Mouse (Mus musculus) heart, postnatal 36 days (tissue): ENCODE results near the gene Tdp2. TPM values are rescaled to one million over a fixed set of nuclear protein-coding genes. Genes with fewer than 3 reads are reported as not detected.
A peak's percentile ranks its signal among the peaks of the same experiment; 100 is the strongest.

Experiments used
- DNase-seq, 2 experiments: peaks; one replicate each; pipeline ENCODE4 v3.0.0; 2021 to 2022
- intact Hi-C: fragments of 180-260 bp; cut with DNase I; formaldehyde crosslinking; loops from one replicate; pipeline ENCODE4 v1.15.1; 2025
- total RNA-seq, 2 experiments: library from RNA; stranded (reverse); gene quantifications; 2 replicates each; pipeline ENCODE4 v1.2.3; 2021

Tdp2 gene
- total RNA-seq = 10 to 100 TPM; 14.6 to 17.0 TPM

DNA sequence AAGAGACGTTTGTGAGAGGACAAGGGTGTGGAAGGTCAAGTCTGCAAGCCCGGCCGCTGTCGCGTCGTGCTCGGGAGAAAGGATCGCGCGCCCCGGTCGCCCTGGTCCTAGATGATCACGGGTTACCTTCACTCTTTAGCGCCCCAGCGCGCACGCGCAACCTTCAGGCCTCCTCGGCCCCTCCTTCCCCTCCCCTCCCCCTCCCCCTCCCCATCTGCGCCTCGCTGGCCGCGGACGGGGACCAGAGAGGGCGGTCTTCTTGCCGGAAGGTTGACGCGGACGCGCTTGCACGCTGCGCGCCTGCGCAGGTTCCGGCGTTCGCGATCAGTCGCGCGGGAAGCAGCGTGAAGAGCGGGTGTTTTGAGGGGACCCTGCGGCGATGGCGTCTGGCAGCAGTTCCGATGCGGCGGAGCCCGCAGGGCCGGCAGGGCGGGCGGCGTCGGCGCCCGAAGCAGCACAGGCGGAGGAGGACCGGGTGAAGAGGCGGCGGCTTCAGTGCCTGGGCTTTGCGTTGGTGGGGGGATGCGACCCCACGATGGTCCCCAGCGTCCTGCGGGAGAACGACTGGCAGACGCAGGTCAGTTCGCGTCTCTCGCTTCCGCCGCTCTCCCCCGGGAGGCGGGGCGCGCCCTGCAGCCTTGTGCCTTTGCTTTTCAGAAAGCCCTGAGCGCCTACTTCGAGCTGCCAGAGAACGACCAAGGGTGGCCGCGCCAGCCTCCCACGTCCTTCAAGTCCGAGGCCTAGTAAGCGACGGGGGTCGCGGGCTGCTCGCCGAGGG is at the start of gene Tdp2, which contains the start of gene Acot13:
Tdp2 (plus strand) TSS at position 327 of the 778 bp plus-strand sequence.
Acot13 (minus strand) TSS at position 188 of the 778 bp plus-strand sequence.
- intact Hi-C loops = loop anchor here (5.0 to 10.0 kb wide), 4 partner anchors 69 to 191 kb away; partner anchors contain the start of genes Gmnn and Mrs2
- peak; percentile 89 to 90 for DNase-seq

DNA sequence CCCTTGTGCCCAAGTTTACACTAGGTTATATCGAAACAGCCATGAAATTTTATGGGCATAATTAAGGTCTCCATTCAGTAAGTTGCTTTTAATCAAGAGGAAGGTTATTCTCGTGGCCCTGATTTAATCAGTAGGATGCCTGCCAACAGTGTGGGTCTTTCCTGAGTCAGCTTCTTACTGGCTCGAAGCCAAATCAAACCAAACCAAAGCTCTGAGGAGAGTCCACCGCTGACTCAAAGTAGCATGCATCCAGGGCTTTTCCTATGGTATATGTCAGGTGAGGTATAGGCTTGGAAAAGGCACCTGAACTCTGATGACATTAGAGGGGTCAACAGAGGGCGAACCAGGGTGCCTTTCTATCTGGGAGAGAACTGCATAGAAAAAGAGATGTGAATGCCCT is 49.6 kb upstream of the Tdp2 start:
- intact Hi-C loops = no loop called here
- DNase-seq = no peak

DNA sequence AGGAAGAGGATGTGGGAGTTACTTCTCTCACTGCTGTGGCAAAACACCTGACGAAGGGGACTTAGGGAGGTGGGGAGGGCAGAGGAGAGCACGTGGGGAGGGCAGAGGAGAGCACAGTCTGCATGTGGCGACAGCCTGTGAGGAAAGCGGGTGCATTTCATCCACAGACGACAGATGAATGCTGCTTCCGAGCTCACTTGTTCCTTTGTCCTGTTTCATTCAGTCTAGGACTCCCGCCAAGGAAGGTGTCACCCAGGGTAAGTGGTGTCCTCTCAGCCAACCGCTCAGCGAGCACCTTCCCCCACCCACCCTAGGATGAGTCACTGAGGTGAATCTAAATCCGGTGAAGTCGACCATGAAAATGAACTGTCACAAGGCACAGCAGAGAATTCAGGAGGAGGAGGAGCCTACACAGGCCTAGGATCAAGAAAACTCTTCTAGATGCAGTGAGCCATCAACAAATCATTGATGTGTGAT is 45.4 kb upstream of the Tdp2 start:
- no peak for DNase-seq
- intact Hi-C loops = no loop called here

DNA sequence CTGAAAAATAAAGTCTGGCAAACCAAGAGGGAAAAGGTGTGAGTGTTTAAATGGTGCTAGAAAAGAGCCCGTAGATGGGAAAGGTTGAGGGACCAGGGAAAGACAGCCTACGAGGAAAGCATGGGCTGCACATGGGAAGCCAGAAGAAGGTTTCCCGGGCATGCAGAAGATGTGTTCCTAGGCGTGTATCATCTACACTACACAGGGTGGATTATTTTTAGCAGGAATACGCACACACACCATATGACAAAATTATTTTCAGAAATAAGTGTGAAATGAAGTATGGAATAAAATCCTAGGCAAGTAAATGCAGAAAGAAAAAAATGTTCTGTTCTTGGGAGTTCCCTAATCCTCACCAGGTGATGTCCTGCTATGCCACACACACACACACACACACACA is 44.0 kb upstream of the Tdp2 start:
- intact Hi-C loops = no loop called here
- DNase-seq = no peak

DNA sequence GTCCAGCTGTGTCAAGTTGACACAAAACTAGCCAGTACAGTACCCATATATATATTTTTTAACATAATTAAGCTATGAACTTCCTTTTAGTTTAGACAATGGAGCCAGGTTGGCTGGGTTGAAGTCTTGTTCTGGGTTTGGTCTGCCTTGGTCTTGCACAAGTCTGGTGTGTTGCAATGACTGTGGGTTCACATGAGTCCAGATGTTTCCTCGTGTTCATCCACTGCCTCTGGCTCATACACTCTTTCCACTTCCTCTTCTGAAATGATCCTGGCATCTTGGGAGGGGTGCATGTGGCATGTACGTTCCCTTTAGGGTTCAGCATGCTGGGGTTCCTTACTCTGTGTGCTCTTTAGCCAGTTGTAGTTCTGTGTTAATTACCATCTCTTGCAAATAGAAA is 40.1 kb upstream of the Tdp2 start:
- intact Hi-C loops = no loop called here
- peak; percentile 46 to 50 for DNase-seq

DNA sequence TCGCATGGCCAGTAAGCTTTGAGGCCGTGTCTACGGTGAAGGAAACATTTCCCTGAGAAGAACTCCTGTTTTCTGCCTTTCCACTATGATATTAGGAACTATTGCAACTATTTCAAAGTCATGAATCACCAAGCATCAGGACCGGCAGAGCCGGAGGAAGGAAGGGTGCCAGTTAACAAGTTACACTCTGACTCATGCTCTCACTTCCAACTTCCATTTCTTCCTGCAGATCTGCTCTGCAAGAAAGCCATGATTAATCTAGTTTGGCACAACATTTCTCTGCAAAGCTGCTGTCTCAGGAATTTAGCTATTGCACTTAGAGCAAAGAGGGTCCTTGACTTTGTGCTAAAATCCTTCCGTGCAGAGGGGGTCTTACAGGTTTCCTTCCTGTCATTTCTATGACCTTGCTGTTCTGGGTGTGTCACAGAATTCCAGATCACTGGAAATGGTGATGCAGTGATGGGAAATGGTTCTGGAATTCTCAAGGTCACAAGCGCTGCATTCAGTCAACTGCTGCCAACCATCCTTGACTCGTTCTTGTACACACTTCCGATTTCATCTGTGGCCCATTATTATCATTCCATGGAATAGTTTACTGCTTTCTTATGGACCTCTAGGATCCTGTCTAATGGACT is 39.0 kb upstream of the Tdp2 start:
- intact Hi-C loops = no loop called here
- DNase-seq = no peak

DNA sequence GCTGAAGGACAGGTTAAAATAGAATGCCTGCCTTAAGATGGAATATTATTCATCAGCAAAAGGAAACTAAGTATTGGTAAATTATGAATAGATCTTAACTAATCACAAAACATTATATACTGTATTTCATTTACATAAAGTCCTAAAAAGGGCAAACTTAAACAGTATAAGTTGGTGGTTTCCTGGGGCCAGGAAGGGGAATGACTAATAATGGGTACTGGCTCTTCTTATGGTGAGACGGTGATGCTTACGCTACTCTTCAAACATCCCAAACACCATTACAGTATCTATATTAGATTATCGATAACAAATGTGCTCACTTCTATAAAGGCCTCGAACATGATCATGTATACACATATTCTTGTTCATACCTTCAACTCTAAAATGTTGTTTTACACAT is 32.8 kb upstream of the Tdp2 start:
- intact Hi-C loops = no loop called here
- no peak for DNase-seq

DNA sequence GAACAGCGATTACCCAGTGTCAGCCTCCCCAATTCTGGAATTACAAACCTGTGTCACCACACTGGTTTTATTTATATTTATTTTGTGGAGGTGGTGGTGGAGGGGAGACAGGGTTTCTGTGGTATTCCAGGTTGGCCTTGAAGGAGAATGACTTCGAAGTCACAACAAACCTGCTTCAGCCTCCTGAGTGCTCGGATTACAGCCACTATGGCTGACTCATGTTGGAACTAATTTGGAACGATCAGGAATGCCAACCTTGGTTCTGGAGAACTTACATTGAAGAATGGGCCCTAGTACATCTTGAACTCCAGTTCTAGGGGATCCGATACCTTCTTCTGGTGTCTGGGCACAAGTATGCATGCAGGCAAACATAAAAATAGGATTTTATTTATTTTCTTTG is 32.1 kb upstream of the Tdp2 start:
- intact Hi-C loops = no loop called here
- DNase-seq = peak; percentile 9 to 17

DNA sequence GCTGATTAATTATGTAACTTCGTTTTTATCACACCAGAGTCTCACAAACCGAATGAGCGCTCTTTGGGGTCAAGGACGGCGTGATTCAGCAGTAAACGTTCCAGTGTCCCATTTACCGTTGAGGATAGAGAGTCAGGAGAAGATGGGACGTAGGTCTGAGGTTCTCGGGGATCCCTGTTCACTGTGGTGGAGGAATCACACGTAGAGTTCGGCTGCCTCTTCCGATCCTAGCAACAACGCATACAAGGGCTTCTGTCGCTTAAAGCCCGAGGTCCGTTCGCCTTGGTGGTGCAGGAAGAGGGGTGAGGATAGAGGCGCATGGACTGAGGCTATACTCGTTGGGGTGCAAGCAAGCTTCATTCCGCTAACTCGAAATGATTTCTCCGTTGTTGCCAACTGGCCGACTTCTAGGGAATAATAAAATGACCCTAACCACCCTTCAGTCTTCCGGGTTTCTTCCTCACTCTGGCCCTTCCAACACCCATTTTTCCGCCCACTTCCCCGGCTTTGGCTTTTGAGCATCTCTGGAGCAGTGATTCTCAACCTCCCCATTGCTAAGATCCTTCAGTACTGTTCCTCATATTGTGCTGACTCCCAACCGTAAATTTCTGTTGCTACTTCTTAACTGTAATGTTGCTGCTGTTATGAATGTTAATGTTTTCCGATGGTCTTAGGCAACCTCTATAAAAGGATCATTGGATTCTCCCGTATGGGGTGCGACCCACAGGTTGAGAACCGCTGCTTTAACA is 31.4 kb upstream of the Tdp2 start:
- DNase-seq = peak; percentile 51 to 73

DNA sequence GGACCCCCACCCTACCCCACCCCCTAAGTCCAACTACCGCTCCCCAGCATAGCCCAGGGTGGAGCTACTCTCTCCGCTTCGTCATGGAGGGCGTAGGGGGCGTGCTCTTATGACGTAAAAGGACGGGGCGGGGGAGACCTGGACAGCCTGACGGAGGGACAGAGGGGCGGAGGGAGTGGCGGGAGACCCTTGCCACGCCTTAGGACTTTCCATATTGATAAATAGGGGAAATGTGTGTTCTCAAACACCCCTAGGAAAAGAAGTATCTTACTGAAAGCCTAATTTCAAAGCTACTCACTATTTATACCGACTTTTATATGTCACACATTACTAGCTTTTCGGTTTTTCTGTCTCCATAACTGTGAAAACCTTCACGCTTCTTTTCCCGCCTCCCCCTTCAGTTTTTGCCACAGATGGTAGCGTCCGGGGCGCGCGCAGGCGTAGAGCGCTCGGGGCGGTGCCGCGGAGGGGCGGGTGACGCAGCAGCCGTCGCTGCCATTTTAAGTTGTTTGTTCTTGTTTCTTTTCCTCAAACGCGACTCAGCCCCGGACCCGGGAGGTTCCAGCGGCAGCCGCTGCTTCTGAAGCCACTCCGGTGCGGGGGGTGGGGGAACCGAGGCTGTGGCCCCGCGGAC is 30.7 kb upstream of the Tdp2 start:
- DNase-seq = peak; percentile 97
- intact Hi-C loops = loop anchor here (1.0 kb wide), 1 partner anchor 39 kb away; the partner anchor contains the start of gene Gmnn

More for the DNA sequence above, 31.4 kb upstream of the Tdp2 start:
- intact Hi-C loops = loop anchor here (1.0 kb wide), 1 partner anchor 39 kb away; the partner anchor contains the start of gene Gmnn

DNA sequence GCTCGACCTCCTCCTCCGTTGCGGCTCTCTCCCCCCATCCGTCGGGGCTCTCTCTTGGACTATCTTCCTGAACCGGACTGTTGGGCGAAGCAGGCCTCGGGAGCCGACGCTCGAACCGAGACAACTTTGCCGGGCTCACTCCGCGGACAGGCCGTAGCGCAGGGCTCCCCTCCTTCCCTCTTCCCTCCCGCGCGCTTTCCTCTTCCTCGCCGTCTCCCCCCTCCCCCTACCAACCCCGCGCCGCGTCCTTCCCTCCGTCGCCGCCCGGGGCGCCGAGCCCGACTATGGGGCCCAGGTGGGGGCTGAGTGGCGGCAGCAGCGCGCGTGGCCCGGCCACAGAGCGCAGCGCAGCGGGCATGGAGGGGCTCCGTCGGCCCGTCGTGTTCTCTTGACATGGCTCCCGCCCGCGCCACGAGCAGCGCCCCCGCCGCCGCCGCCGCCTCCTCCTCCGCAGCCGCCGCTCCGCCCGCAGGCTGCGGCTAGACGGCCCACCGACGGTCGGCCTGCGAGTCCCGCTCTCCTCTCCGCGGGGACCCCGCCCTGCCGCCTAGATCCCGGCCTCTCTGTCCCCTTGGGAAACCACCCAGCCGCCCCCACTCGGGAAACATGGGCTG is 30.1 kb upstream of the Tdp2 start, which contains the start of gene BC005537:
BC005537 (plus strand) TSS at position 350 of the 614 bp plus-strand sequence.
- intact Hi-C loops = no loop called here
- no peak for DNase-seq

DNA sequence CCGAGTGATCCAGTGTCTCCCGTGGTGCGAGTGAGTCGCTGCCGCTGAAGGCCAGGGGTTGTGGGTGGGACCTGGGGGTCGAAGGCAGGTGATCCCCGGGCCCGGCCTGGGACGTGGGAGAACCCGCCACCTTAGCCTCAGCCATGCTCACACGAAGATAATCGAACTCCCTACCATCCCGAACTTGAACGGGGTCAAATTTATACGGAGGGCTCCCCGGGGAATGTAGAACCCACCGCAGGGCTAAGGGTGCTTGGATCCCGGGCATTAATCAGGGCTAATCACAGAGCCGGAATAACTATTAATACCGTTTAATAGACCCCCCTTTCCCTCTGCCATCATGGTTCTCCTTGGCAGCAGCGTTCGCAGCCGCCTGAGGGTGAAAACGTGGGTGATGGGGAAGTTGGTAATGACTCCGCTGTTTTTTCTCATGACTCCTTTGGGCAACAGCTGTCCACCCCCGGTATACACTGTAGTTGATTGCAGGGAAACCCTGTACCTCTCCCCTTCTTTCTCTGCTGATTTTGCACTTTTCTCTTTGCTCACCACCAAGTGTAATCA is 29.3 kb upstream of the Tdp2 start:
- intact Hi-C loops = loop anchor here (1.0 kb wide), 1 partner anchor 26 kb away; no protein-coding TSS in a partner anchor
- DNase-seq = peak; percentile 25 to 39

DNA sequence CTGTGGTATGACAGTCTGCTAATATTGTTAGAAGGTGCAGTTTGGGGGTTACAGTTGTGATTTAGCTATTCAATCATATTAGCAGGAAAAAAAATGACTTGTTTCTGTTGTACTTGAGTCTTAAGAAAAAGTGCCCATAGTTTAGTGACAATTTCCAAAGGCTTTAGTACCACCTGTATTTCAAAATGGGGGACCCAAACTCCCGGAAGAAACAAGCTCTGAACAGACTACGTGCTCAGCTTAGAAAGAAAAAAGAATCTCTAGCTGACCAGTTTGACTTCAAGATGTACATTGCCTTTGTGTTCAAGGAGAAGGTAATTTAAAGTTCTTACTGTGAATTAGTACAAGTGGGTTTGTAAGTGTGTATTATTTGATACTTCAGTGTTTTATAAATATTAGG is 28.3 kb upstream of the Tdp2 start:
- no peak for DNase-seq
- intact Hi-C loops = no loop called here

DNA sequence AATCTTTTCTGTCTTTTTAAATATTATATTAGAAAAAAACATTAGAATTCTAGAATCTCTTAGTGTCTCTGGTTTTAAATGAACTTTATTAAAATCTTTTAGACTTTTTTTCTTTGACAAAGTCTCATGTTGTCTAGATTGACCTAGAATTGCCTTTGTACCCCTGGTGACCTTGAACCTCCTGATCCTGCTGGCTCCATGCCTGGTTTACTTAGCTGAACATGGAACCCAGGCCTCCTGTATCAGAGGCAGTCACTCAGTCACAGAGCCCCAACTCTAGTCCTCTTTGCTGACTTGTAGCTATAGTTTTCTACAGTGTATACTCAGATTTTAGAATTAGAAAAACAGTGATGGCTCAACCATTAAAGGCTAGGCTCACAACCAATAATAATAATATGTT is 25.4 kb upstream of the Tdp2 start:
- no peak for DNase-seq
- intact Hi-C loops = no loop called here

DNA sequence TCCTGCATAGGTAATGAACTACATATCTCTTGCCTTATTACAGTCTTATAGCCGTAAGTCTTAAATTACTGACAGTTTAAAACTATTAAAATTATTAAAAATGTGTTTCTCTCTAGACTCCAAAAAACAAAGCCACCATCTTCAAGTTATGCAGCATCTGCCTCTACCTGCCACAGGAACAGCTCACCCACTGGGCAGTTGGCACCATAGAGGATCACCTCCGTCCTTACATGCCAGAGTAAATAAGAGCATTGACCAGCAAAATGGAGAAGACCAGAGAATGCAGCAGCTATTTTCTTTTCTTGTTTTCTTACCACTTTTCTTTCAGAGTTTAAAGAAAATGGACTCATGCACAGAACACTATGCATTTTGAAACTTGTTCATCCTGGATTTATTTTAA is 19.0 kb upstream of the Tdp2 start:
- intact Hi-C loops = no loop called here
- DNase-seq = no peak

DNA sequence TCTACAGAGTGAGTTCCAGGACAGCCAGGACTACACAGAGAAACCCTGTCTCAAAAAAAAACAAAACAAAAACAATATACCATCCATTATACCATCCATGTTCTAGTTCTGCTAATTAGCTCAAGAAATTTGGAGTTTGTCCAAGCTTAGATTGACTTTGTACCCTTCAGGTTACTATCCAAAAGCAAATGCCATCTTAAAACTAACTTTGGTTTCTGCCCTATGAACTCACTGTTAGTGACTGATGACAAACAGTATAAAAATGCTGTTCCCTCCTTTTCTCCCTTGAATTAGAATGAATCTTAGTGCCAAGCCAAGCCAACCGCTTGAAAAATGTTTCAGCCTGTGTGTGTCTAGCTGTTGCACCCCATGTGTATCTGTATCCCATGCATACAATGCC is 16.9 kb upstream of the Tdp2 start:
- intact Hi-C loops = no loop called here
- no peak for DNase-seq

DNA sequence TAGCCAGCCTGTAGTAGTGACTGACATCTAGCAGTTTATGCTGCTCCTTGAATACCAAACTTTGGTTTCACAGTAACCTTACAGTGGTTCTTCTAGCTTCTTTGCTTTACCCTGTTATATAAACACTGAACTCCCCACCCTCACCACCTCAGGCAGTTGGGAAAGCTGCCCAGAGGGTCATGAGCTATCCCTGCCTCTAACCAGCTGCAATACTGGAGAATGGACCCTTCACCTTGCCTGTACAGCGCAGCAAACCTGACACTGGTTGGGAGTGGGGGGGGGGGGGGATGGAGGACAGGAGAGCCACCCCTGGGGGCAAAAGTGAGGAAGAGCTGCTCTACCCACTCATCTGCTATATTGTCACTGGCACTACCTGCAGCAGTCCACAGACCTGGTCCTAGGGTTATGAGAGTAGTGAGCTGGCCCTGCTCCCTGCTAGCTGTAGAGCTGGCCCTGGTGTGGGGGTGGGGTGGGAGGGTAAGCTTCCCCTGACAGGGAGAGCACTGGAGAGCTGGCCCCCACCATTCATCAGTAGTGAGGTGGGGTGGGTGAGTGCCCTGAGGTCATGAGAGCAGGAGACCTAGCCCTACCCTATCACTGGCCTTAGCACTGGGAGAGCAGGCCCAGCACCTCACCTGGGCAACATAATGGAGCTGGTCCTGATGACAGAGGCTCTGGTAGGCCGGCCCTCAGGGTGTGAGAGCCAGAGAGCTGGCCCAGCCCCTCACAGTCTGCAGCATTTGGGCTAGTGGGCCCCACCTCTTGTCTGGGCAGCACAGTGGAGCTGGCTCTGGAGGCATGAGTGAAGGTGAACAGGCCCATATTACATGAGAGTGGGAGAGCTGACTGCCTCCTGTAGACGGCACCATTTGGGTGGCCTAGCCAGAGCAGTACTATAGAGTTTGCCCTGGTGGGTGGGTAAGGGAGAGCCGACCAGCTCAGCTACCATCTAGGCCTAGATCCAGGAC is 15.1 kb upstream of the Tdp2 start:
- DNase-seq = no peak
- intact Hi-C loops = no loop called here

DNA sequence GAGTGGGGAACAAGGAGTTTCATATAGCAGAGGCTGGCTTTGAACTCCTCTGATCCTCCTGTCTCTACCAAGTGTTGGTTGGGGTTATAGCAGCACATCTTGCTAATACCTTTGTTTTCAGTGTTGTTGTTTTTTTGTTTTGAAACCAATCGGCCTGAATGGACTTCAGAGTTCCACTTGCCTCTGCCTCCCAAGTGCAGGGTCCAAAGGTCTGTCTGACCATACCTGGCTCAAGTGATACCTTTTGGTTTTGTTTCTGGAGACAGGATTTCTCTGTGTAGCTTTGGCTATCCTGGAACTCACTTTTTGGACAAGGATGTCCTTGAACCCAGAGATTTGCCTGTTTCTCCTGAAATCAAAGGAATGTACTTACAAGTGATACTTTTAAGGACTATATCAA is 11.5 kb upstream of the Tdp2 start:
- intact Hi-C loops = no loop called here
- no peak for DNase-seq
